Mouse (Mus musculus): ENCODE data around the gene Zbtb48.

GRCm38 (mm10) chr4:151995371-151996172 lies 31.9 kb downstream of the Zbtb48 start:
- TF ChIP-seq CTCF (IDR thresholded peaks at IDR 0.05; ENCODE audit: extremely low read depth, insufficient read length, insufficient replicate concordance, low read depth, low read length) = no peak
- no peak for TF ChIP-seq POLR2A (IDR thresholded peaks at IDR 0.05; ENCODE audit: low read depth, low read length)

Data from small intestine, adult 2 months (tissue).